Mouse (Mus musculus) urinary bladder, postnatal 36 days (tissue): ENCODE data around the gene Fhl4.

Experiments used
- DNase-seq, 2 experiments: peaks; one replicate each; pipeline ENCODE4 v3.0.0; 2022; ENCODE audit warnings: low spot score in 2 of 2, mixed read lengths in 1 of 2

Fhl4 gene

DNA sequence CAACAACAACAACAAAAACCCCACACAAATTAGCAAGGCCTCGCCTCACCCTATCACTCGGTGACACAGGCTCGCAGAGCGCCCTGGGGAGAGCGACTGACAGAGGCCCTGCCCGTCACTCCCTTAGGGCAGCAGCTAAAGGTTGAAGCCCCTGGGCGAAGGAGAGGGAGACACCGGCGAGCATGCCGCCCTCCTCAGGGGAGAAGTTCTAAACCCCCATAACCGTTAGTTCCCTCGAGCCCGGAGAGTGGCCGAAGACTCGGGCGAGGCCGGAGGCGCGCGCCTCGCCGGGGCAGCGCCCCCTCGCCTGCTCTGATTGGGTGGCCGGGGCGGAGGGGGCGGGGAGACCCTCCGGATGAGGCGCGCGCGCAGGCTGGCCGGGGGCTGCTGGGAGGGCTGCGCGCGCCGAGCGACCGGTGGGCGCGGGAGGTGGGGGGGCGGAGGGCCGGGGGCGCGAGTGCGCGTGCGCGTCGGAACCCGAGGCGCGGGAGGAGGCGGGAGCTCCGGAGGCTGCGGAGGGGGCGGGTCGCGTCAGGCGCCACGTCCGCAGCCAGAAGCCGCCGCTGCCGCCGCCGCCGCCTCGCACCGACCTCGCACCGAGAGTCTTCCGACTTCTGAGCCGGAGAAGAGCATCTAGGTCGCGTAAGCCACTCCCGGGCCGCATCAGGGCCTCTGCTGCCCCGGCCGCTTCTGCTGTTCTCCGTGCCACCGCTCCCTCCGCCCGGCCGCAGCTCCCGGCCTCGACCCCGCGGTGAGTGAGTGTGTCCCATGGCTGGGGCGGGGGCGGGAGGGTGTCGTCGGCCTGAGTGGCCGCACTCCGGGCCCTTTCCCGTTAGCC, at the start of gene Fhl4, which contains the start of gene Tmem263:
Fhl4 (minus strand) TSS at position 249 of the 838 bp plus-strand sequence.
Tmem263 (plus strand) TSS at position 381 of the 838 bp plus-strand sequence.
- peak; percentile 56 to 71 for DNase-seq

DNA sequence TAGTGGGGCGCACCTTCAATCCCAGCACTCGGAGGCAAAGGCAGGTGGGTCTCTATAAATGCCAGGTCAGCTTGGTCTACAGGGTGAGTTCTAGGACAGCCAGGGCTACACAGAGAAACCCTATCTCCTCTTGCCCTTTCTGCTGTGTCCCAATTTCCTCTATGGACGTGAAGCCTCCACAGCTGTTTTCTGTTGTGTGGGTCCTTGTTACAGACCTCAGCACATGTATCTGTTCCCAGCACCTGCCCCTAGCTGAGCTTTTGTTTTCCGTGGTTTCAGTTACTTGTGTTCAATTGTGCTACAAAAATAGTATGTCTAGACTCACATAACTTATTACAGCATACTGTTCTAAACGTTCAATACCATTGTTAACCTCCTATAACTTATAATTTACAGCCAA, 46.9 kb upstream of the Fhl4 start:
- no peak for DNase-seq

DNA sequence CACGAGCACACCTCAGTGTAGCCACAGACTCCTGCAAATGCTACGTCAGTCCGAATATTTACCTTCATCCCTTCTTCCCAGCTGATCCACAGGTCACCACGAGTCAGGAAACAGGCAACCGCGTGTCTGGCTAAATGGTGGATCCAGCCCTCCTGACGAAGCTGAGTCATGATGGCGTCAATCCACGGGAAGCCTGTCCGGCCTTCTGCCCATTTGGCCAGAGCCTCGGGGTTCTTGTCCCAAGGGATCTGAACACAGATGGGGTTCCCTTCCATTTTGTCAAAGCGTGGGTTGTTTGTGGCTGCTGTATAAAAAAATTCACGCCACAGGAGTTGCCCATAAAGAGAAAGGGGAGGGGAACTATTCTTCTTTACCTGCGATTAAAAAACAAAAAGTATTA, 44.0 kb upstream of the Fhl4 start:
- no peak for DNase-seq

DNA sequence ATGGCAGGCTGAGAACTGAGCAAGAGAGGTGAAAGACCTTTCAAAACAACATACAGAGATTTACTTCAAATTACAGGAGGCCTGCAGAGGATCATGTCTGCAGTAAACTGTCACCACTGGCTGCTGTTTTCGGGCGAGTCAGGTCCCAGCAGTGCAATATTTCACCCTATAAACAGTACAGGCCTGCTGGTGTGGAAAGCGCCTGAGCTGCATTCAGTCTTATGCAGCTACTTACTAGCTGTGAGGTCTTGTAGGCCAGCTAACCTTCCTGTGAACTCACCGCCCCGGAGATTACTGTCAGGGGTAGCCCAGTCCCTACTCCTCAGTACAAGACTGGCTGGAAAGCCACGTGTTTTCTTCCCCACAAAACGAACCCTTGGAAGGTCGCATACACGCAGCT, 39.2 kb upstream of the Fhl4 start:
- no peak for DNase-seq

- DNase-seq, result no peak
Observed at GRCm38 (mm10) chr10:85136573-85136972, 34.3 kb upstream of the Fhl4 start.

GRCm38 (mm10) chr10:85128453-85128852, 26.2 kb upstream of the Fhl4 start:
- DNase-seq, result peak; percentile 5 to 13

GRCm38 (mm10) chr10:85127395-85128287, 25.3 kb upstream of the Fhl4 start, which contains the start of gene Mterf2:
Gene Mterf2 (minus strand): TSS chr10:85128027.
- peak; percentile 74 to 91 for DNase-seq

GRCm38 (mm10) chr10:85125184-85125583, 22.9 kb upstream of the Fhl4 start:
- DNase-seq, result no peak

GRCm38 (mm10) chr10:85114409-85114808, 12.1 kb upstream of the Fhl4 start:
- no peak for DNase-seq

DNA sequence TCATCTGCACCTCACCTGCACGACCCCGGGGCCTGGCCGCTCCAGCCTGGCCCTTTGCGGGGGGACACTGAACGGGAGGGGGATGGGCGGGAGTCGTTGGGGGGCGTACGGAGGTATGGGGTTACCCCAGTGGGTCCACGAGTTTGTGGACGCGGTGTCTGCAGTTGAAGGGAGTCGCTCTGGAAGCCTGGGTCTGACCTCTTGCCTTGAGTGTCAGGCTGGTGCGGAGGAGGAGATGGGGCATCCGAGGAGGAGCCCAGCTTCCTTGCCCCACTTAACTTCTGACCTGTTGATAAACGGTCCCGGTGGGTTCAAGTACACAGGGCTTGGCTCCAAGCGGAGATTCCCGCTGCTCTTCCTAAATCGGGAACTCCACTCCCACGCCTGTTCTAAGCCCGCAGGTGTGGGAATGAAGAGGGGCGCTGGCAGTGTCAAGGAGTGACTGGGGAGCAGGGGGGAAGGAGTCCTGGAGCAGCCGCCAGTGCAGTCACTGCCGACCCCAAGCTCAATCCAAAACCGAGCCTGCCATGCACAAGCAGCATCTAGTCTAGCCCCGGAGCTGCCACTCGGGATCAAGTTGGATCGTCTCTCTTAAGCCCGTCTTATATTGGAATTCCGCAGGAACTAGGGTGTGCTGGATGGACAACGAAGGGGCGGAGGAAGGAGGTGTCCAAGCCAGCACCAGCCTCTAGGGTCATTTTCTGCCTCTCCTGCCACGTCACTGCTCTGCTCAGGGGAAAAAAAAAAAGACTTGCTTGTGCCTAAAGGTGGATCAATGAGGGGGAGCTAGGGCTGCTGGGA, 990 bp upstream of the Fhl4 start:
- peak; percentile 3 to 9 for DNase-seq

DNA sequence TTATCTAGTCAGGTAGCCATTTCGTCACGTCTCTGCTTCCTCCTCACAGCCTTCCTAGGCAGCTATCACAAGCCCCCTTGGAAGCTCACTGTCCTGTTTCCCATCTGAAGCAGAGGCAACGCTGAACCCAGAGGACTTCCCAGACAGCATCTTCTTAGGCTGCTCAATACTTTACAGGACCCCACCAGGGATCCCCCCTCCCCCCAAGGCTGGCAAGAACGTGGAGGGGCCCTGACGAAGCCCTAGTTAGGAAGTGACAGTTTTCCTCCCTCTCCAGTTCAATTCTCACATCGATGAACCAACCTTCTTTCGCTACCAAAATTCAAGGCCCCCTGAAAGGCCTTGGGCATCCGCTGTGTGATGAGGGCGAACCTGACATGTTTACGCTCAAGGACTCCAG, 454 bp downstream of the Fhl4 start:
- DNase-seq, result no peak

- DNase-seq, result no peak
Observed at GRCm38 (mm10) chr10:85071605-85072152, 30.6 kb downstream of the Fhl4 start.

- no peak for DNase-seq
Observed at GRCm38 (mm10) chr10:85054876-85055275, 47.4 kb downstream of the Fhl4 start.

DNA sequence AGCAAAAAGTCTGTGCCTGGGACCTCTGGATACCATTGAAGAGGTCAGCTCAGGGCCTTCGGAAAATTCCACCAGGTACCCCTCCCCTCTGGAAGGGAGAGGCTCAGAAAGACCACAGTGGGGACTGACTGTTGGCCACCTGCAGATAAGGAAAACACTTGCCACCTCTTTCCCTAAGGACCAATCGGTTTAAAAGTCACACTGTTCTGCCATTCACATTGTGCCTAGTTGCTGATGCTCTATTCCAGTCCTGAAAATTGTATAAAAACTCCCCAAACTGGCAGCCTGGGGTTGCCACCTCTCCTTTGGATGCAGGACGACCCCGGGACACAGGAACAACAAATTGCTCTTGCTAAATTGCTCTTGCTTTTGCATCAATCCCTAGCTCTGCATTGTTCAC, 49.8 kb downstream of the Fhl4 start:
- DNase-seq, result no peak

- DNase-seq, result no peak
Observed at GRCm38 (mm10) chr10:85050668-85051208, 51.6 kb downstream of the Fhl4 start.

- DNase-seq, result no peak
Observed at GRCm38 (mm10) chr10:85048008-85048407, 54.3 kb downstream of the Fhl4 start.

DNA sequence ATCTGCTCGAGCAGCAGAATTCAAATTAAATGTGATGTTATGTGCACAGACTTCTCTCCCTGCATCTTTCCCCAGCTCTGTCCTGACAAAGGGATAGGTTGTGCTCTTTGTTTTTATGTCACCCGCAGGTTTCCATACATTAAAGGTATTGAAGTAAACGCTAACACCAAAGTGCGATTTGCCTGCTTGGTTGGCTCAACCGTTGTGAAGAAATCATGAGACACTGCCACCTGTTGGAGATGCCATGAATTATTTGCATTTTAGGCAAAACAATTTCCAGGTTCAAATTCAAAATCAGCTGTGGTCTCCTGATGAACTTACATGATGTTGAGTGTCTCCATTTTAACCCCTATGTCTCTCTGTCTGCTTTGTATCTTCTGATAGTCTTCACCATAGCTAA, 55.7 kb downstream of the Fhl4 start:
- DNase-seq, result no peak
